Mouse (Mus musculus): Measurements from ENCODE around the gene Sstr5. TPM values are rescaled to one million over a fixed set of nuclear protein-coding genes. Genes with fewer than 3 reads are reported as not detected.

The Sstr5 gene
- polyA plus RNA-seq, 1 experiment = not detected

DNA sequence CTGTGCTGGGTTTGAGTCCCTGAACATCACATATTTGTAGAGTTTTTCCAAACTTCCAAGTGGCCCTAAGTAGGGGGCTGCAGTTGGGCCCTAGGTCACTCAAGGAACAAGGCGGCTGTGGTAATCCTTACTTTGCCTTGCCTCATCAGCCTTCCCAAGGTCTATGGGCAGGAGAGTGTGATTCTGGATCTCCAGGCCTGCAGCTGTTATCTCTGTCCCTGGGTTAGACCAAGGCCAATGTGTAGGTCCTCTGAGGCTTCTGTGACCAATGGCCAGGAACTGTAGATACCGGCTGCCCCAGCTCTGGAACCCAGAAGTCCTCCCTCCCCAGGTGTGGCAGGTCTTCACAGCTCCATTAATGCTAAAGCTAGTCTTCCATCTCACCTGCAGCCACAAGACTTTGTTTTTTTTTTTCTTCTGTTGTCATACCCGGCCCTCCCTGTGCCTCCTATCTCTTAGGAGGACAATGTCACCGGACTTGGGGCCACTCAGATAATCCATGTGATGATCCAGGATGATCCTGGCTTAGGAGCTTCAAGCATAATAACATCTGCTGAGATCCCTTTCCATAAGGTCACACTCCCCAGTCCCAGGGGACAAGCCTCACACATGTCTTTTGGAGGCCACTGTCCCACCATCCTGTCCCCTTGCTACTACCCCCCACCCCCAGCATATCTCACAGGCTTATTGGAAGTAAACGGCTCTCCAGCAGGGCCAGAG is 44.7 kb downstream of the Sstr5 start:
- no peak overlapping the region for H3K4me2 ChIP-seq (ENCODE audit: low read depth)
- H3K36me3 ChIP-seq (ENCODE audit: control insufficient read depth, insufficient read depth) = no peaks in the 10 kb centered on the region
- no peak overlapping the region for H3ac ChIP-seq (ENCODE audit: control insufficient read depth, insufficient read length)
- H3K27me3 ChIP-seq (ENCODE audit: control insufficient read depth, insufficient read depth, insufficient read length) = peaks cover 22% of the 10 kb centered on the region
- no peaks in the 10 kb centered on the region for H3K79me2 ChIP-seq (ENCODE audit: control insufficient read depth, insufficient read depth)
- no peak overlapping the region for H3K4me3 ChIP-seq
- TF ChIP-seq POLR2AphosphoS2 (IDR thresholded peaks at IDR 0.05; ENCODE audit: insufficient read length, low read depth) = no peak
- no peak for TF ChIP-seq MYOD1 (IDR thresholded peaks at IDR 0.05; ENCODE audit: control insufficient read depth in 1 of 3, insufficient read length in 2 of 3, low read depth in 2 of 3)
- no peak for TF ChIP-seq TCF12 (IDR thresholded peaks at IDR 0.05; ENCODE audit: insufficient read depth, poor library complexity, severe bottlenecking)
- TF ChIP-seq MAX (IDR thresholded peaks at IDR 0.05; ENCODE audit: low read depth) = no peak
- TF ChIP-seq E2F4 (IDR thresholded peaks at IDR 0.05; ENCODE audit: insufficient read depth) = no peak
- no peak for TF ChIP-seq POLR2A (IDR thresholded peaks at IDR 0.05; ENCODE audit: insufficient read length, low read depth)
- no peak for TF ChIP-seq USF1 (IDR thresholded peaks at IDR 0.05; ENCODE audit: low read depth)
- TF ChIP-seq MYOG (IDR thresholded peaks at IDR 0.05; ENCODE audit: control insufficient read depth in 1 of 3, insufficient read depth in 1 of 3, insufficient read length in 2 of 3, low read depth in 2 of 3) = no peak
- TF ChIP-seq CEBPB (IDR thresholded peaks at IDR 0.05; ENCODE audit: insufficient read depth, poor library complexity, severe bottlenecking) = no peak
- TF ChIP-seq REST (IDR thresholded peaks at IDR 0.05; ENCODE audit: insufficient read depth, insufficient read length) = no peak
- TF ChIP-seq TCF3 (IDR thresholded peaks at IDR 0.05; ENCODE audit: insufficient read length, low read depth) = no peak
- no peak for TF ChIP-seq SRF (IDR thresholded peaks at IDR 0.05; ENCODE audit: control insufficient read depth, insufficient read length, low read depth)

DNA sequence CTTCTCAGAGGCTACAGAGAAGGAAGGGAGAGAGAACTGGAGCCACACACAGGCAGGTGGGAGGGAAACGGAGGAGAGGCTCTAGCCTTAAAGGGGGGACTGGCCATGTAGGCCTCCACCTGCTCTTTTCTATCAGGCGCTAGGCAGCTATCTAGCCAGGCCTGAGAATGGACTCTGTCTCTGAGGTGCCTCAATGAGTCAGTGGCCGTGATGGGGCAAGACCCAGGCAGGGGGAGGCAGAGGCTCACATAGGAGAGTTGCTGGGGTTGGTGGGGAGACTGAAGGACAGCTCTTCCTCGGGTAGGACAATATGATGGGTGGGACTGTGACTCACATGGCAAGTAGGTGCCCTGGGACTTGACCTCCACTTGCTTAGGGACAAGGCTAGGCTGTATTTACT is 46.8 kb downstream of the Sstr5 start:
- TF ChIP-seq MAX (IDR thresholded peaks at IDR 0.05; ENCODE audit: low read depth) (no peak), POLR2A (IDR thresholded peaks at IDR 0.05; ENCODE audit: insufficient read length, low read depth) (no peak), MYOG (IDR thresholded peaks at IDR 0.05; ENCODE audit: control insufficient read depth in 1 of 3, insufficient read depth in 1 of 3, insufficient read length in 2 of 3, low read depth in 2 of 3) (no peak), REST (IDR thresholded peaks at IDR 0.05; ENCODE audit: insufficient read depth, insufficient read length) (no peak), CEBPB (IDR thresholded peaks at IDR 0.05; ENCODE audit: insufficient read depth, poor library complexity, severe bottlenecking) (no peak), TCF12 (IDR thresholded peaks at IDR 0.05; ENCODE audit: insufficient read depth, poor library complexity, severe bottlenecking) (no peak), USF1 (IDR thresholded peaks at IDR 0.05; ENCODE audit: low read depth) (no peak), POLR2AphosphoS2 (IDR thresholded peaks at IDR 0.05; ENCODE audit: insufficient read length, low read depth) (no peak), TCF3 (IDR thresholded peaks at IDR 0.05; ENCODE audit: insufficient read length, low read depth) (no peak), E2F4 (IDR thresholded peaks at IDR 0.05; ENCODE audit: insufficient read depth) (no peak), MYOD1 (IDR thresholded peaks at IDR 0.05; ENCODE audit: control insufficient read depth in 1 of 3, insufficient read length in 2 of 3, low read depth in 2 of 3) (no peak), SRF (IDR thresholded peaks at IDR 0.05; ENCODE audit: control insufficient read depth, insufficient read length, low read depth) (no peak)
- Histone ChIP-seq H3K36me3 (ENCODE audit: control insufficient read depth, insufficient read depth) (no peaks in the 10 kb centered on the region), H3K4me2 (ENCODE audit: low read depth) (no peak overlapping the region), H3K27me3 (ENCODE audit: control insufficient read depth, insufficient read depth, insufficient read length) (peaks cover 39% of the 10 kb centered on the region), H3ac (ENCODE audit: control insufficient read depth, insufficient read length) (no peak overlapping the region), H3K4me3 (no peak overlapping the region), H3K79me2 (ENCODE audit: control insufficient read depth, insufficient read depth) (no peaks in the 10 kb centered on the region)

DNA sequence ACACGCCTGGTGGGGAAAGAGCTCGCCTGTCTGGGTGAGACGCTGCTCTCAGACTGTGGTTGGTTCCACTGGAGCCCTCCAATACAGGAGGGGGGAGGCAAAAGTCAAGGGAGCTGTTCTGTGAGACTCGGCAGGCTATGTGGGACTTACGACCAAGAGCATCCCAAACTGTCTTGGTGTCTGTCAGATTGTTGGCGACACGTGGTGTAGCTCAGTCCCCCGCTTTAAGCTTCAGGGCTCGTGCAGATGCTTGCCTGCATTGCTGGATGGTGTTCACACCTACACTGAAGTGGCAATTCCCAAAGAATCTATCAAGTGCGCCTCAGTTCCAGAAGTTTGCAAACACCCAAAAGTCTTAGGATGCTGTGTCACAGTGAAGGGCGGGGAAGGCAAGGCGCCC is 49.2 kb downstream of the Sstr5 start:
- H3ac ChIP-seq (ENCODE audit: control insufficient read depth, insufficient read length) = no peak overlapping the region
- no peaks in the 10 kb centered on the region for H3K79me2 ChIP-seq (ENCODE audit: control insufficient read depth, insufficient read depth)
- H3K27me3 ChIP-seq (ENCODE audit: control insufficient read depth, insufficient read depth, insufficient read length) = peaks cover 57% of the 10 kb centered on the region
- H3K36me3 ChIP-seq (ENCODE audit: control insufficient read depth, insufficient read depth) = no peaks in the 10 kb centered on the region
- H3K4me3 ChIP-seq = no peak overlapping the region
- TF ChIP-seq MYOG (IDR thresholded peaks at IDR 0.05; ENCODE audit: control insufficient read depth in 1 of 3, insufficient read depth in 1 of 3, insufficient read length in 2 of 3, low read depth in 2 of 3) (no peak), MYOD1 (IDR thresholded peaks at IDR 0.05; ENCODE audit: control insufficient read depth in 1 of 3, insufficient read length in 2 of 3, low read depth in 2 of 3) (no peak), USF1 (IDR thresholded peaks at IDR 0.05; ENCODE audit: low read depth) (no peak), POLR2AphosphoS2 (IDR thresholded peaks at IDR 0.05; ENCODE audit: insufficient read length, low read depth) (no peak), SRF (IDR thresholded peaks at IDR 0.05; ENCODE audit: control insufficient read depth, insufficient read length, low read depth) (no peak), MAX (IDR thresholded peaks at IDR 0.05; ENCODE audit: low read depth) (no peak), POLR2A (IDR thresholded peaks at IDR 0.05; ENCODE audit: insufficient read length, low read depth) (no peak), CEBPB (IDR thresholded peaks at IDR 0.05; ENCODE audit: insufficient read depth, poor library complexity, severe bottlenecking) (no peak), REST (IDR thresholded peaks at IDR 0.05; ENCODE audit: insufficient read depth, insufficient read length) (no peak), TCF12 (IDR thresholded peaks at IDR 0.05; ENCODE audit: insufficient read depth, poor library complexity, severe bottlenecking) (no peak), E2F4 (IDR thresholded peaks at IDR 0.05; ENCODE audit: insufficient read depth) (no peak), TCF3 (IDR thresholded peaks at IDR 0.05; ENCODE audit: insufficient read length, low read depth) (no peak)
- no peak overlapping the region for H3K4me2 ChIP-seq (ENCODE audit: low read depth)

DNA sequence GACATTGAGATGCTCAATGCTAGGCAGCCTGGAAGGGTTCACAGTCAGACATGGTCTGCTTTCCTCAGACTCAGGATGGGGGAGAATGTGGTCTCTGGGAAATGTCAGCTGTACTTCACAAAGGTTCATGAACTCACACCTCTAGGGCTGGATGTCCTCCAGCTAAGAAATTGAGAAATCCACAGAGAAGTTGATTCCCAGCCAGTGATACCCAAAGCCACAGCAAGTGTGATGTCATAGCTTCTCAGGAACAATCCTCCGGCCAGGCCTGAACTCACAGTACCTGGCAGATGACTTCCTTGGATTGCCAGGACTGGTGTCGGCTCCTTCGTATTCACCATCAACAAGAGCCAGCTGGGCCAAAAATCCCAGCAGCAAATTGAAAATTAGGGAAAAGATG is 51.2 kb downstream of the Sstr5 start:
- TF ChIP-seq MYOD1 (IDR thresholded peaks at IDR 0.05; ENCODE audit: control insufficient read depth in 1 of 3, insufficient read length in 2 of 3, low read depth in 2 of 3) (no peak), TCF12 (IDR thresholded peaks at IDR 0.05; ENCODE audit: insufficient read depth, poor library complexity, severe bottlenecking) (no peak), SRF (IDR thresholded peaks at IDR 0.05; ENCODE audit: control insufficient read depth, insufficient read length, low read depth) (no peak), REST (IDR thresholded peaks at IDR 0.05; ENCODE audit: insufficient read depth, insufficient read length) (no peak), E2F4 (IDR thresholded peaks at IDR 0.05; ENCODE audit: insufficient read depth) (no peak), MAX (IDR thresholded peaks at IDR 0.05; ENCODE audit: low read depth) (no peak), POLR2A (IDR thresholded peaks at IDR 0.05; ENCODE audit: insufficient read length, low read depth) (no peak), POLR2AphosphoS2 (IDR thresholded peaks at IDR 0.05; ENCODE audit: insufficient read length, low read depth) (no peak), TCF3 (IDR thresholded peaks at IDR 0.05; ENCODE audit: insufficient read length, low read depth) (no peak), USF1 (IDR thresholded peaks at IDR 0.05; ENCODE audit: low read depth) (no peak)
- Histone ChIP-seq H3K4me2 (ENCODE audit: low read depth) (no peak overlapping the region), H3K79me2 (ENCODE audit: control insufficient read depth, insufficient read depth) (no peaks in the 10 kb centered on the region), H3ac (ENCODE audit: control insufficient read depth, insufficient read length) (no peak overlapping the region), H3K36me3 (ENCODE audit: control insufficient read depth, insufficient read depth) (no peaks in the 10 kb centered on the region), H3K4me3 (no peak overlapping the region), H3K27me3 (ENCODE audit: control insufficient read depth, insufficient read depth, insufficient read length) (peaks cover 70% of the 10 kb centered on the region)
